ENCODE assay signal across 24 mouse cellular contexts in genomic region chr2:69663827-69664476, GRCm38 (mm10). TPM values are rescaled to one million over a fixed set of nuclear protein-coding genes. Genes with fewer than 3 reads are reported as not detected.
DNase-seq lines count a peak whose midpoint lies in the region; ATAC-seq and TF ChIP-seq lines count a peak whose summit lies in the region.
"Had no signal": no experiment of that assay in that cellular context is flagged by ENCODE, and none has a peak within 500 bp of the region (broad histone marks: within the 10 kb centered on the region; RNA-seq: fewer than 3 reads in every experiment).

No protein-coding gene starts in this region.

- H3K27me3 ChIP-seq in heart, embryonic 10.5 days (ENCODE audit: insufficient read depth, poor library complexity, severe bottlenecking), result no peaks in the 10 kb centered on the region
- H3K27me3 ChIP-seq in liver, postnatal 0 days (ENCODE audit: insufficient read depth, low read length), result no peaks in the 10 kb centered on the region
- H3K27me3 ChIP-seq in intestine, embryonic 16.5 days (replicated peaks; ENCODE audit: control insufficient read depth, insufficient read depth, low read length), result no peaks in the 10 kb centered on the region
- H3K27me3 ChIP-seq: embryonic facial prominence, embryonic 12.5 days; forebrain, embryonic 12.5 days; heart, embryonic 13.5 days; hindbrain, embryonic 13.5 days; limb, embryonic 12.5 days; liver, embryonic 13.5 days; lung, embryonic 15.5 days; midbrain, embryonic 15.5 days; neural tube, embryonic 13.5 days had no signal

- no peak overlapping the region for H3K4me2 ChIP-seq in liver, postnatal 0 days (ENCODE audit: low read depth, low read length)
- no peak overlapping the region for H3K4me2 ChIP-seq in intestine, embryonic 16.5 days (ENCODE audit: low read depth, low read length)
- H3K4me2 ChIP-seq: embryonic facial prominence, embryonic 12.5 days; forebrain, embryonic 12.5 days; heart, embryonic 13.5 days; hindbrain, embryonic 13.5 days; limb, embryonic 12.5 days; liver, embryonic 13.5 days; lung, embryonic 15.5 days; midbrain, embryonic 15.5 days; neural tube, embryonic 13.5 days had no signal

- ATAC-seq in liver, postnatal 0 days, result peak; percentile 33
- peak; percentile 81 for ATAC-seq in intestine, embryonic 16.5 days
- ATAC-seq in activated CD4-positive, CD25-positive, alpha-beta regulatory T cell, adult 4 months, result no peak
- ATAC-seq: midbrain, embryonic 15.5 days had no signal

- TF ChIP-seq CTCF in liver, postnatal 0 days (IDR thresholded peaks at IDR 0.05; ENCODE audit: low read depth), result no peak

- intact Hi-C loops in heart, postnatal 14 days (cut with DNase I), result no loop called here

- WGBS in heart, embryonic 10.5 days, result 76% methylated on average over 13 of the region's 13 CpGs
- 70% methylated on average over 13 of the region's 13 CpGs for WGBS in liver, postnatal 0 days (ENCODE audit: insufficient replicate concordance)
- 75% methylated on average over 13 of the region's 13 CpGs for WGBS in intestine, embryonic 16.5 days

- no peak for TF ChIP-seq EP300 in liver, postnatal 0 days (IDR thresholded peaks at IDR 0.05; ENCODE audit: low read depth)

- no peaks in the 10 kb centered on the region for H3K9me3 ChIP-seq in heart, embryonic 10.5 days
- H3K9me3 ChIP-seq in liver, postnatal 0 days (ENCODE audit: low read length), result no peaks in the 10 kb centered on the region
- no peaks in the 10 kb centered on the region for H3K9me3 ChIP-seq in intestine, embryonic 16.5 days (ENCODE audit: control insufficient read depth, low read length)
- H3K9me3 ChIP-seq: embryonic facial prominence, embryonic 12.5 days; forebrain, embryonic 12.5 days; heart, embryonic 13.5 days; hindbrain, embryonic 13.5 days; limb, embryonic 12.5 days; liver, embryonic 13.5 days; lung, embryonic 15.5 days; midbrain, embryonic 15.5 days; neural tube, embryonic 13.5 days had no signal

- no peak overlapping the region for H3K9ac ChIP-seq in liver, postnatal 0 days (replicated peaks)
- H3K9ac ChIP-seq in intestine, embryonic 16.5 days (ENCODE audit: low read depth, low read length), result no peak overlapping the region
- H3K9ac ChIP-seq: embryonic facial prominence, embryonic 12.5 days; forebrain, embryonic 12.5 days; heart, embryonic 13.5 days; hindbrain, embryonic 13.5 days; limb, embryonic 12.5 days; liver, embryonic 13.5 days; lung, embryonic 15.5 days; midbrain, embryonic 15.5 days; neural tube, embryonic 13.5 days had no signal

- H3K36me3 ChIP-seq in heart, embryonic 10.5 days, result peaks cover 24% of the 10 kb centered on the region
- H3K36me3 ChIP-seq in liver, postnatal 0 days (replicated peaks; ENCODE audit: insufficient read depth, low read length), result no peaks in the 10 kb centered on the region
- no peaks in the 10 kb centered on the region for H3K36me3 ChIP-seq in intestine, embryonic 16.5 days (ENCODE audit: control insufficient read depth, insufficient read depth, low read length)
- H3K36me3 ChIP-seq: liver, embryonic 13.5 days had no signal

- H3K4me3 ChIP-seq in heart, embryonic 10.5 days, result no peak overlapping the region
- H3K4me3 ChIP-seq in liver, postnatal 0 days (ENCODE audit: low read depth, low read length), result no peak overlapping the region
- H3K4me3 ChIP-seq in intestine, embryonic 16.5 days (ENCODE audit: low read length), result no peak overlapping the region
- H3K4me3 ChIP-seq: embryonic facial prominence, embryonic 12.5 days; erythroblast, embryonic 14.5 days; forebrain, embryonic 12.5 days; heart, embryonic 13.5 days; hindbrain, embryonic 13.5 days; limb, embryonic 12.5 days; liver, embryonic 13.5 days; lung, embryonic 15.5 days; midbrain, embryonic 15.5 days; myocyte; neural tube, embryonic 13.5 days had no signal

- H3K4me1 ChIP-seq in heart, embryonic 10.5 days, result peaks cover 6% of the 10 kb centered on the region; the same call in 1 of the 2 replicates
- H3K4me1 ChIP-seq in liver, postnatal 0 days (ENCODE audit: insufficient read depth), result no peaks in the 10 kb centered on the region
- no peaks in the 10 kb centered on the region for H3K4me1 ChIP-seq in intestine, embryonic 16.5 days (ENCODE audit: control insufficient read depth, insufficient read depth, low read length)
- H3K4me1 ChIP-seq: embryonic facial prominence, embryonic 12.5 days; forebrain, embryonic 12.5 days; hindbrain, embryonic 13.5 days; limb, embryonic 12.5 days; liver, embryonic 13.5 days; lung, embryonic 15.5 days; midbrain, embryonic 15.5 days; neural tube, embryonic 13.5 days had no signal

- no peak overlapping the region for H3K27ac ChIP-seq in heart, embryonic 10.5 days
- 0 out of 2 replicates have a peak overlapping the region, but pooled peaks have one; percentile 22 for H3K27ac ChIP-seq in liver, postnatal 0 days (ENCODE audit: low read depth)
- no peak overlapping the region for H3K27ac ChIP-seq in intestine, embryonic 16.5 days (ENCODE audit: low read length)
- H3K27ac ChIP-seq: embryonic facial prominence, embryonic 12.5 days; forebrain, embryonic 12.5 days; heart, embryonic 13.5 days; hindbrain, embryonic 13.5 days; limb, embryonic 12.5 days; liver, embryonic 13.5 days; lung, embryonic 15.5 days; midbrain, embryonic 15.5 days; neural tube, embryonic 13.5 days had no signal

- DNase-seq in heart, embryonic 10.5 days (ENCODE audit: low spot score), result peak; percentile 61
- DNase-seq in heart, postnatal 14 days, result no peak
- no peak for DNase-seq in liver, postnatal 0 days
- DNase-seq in liver, result no peak
- no peak for DNase-seq in adrenal gland, postnatal 4 days (ENCODE audit: low spot score in 2 of 2)
- DNase-seq: adrenal gland, postnatal 10 days; cerebellum, adult 9-10 months; heart, adult 18-20 months; kidney, postnatal 14 days; liver, embryonic 13.5 days; lung, postnatal 36 days had no signal

RNA-seq across cellular contexts. Expression of gene Klhl41, which starts 6.0 kb away (rescaled TPM):
- 8.3 and 15.4 TPM in 2 replicates for polyA plus RNA-seq in heart, embryonic 10.5 days (2016; fragmentation: Nextera tagmentation; extraction: Ambion mirVana)
- total RNA-seq in heart, postnatal 14 days (2021), result 10 to 100 TPM; 60.5 to 62.0 TPM
- polyA plus RNA-seq in liver, postnatal 0 days (2015; fragmentation: Nextera tagmentation; extraction: Ambion mirVana), result 0.11 and 0.54 TPM in 2 replicates
- 0.16 and 0.18 TPM in 2 replicates for polyA plus RNA-seq in intestine, embryonic 16.5 days (2015; fragmentation: Nextera tagmentation; extraction: Ambion mirVana)
- total RNA-seq in adrenal gland, postnatal 4 days (2021), result 10 to 100 TPM in 1 of 2 experiments, 1 to 10 TPM in 1; 5.2 to 18.0 TPM
- not detected for polyA plus RNA-seq in activated CD4-positive, CD25-positive, alpha-beta regulatory T cell, adult 4 months (2017; shearing (Covaris generic))
- polyA plus RNA-seq: erythroblast, embryonic 14.5 days; spleen, adult 2 months had no signal

RNA-seq across cellular contexts. Expression of gene Bbs5, which starts 17.0 kb away (rescaled TPM):
- polyA plus RNA-seq in heart, embryonic 10.5 days (2016; fragmentation: Nextera tagmentation; extraction: Ambion mirVana), result 14.5 and 15.9 TPM in 2 replicates
- 1 to 10 TPM; 4.3 to 5.0 TPM for total RNA-seq in heart, postnatal 14 days (2021)
- 3.6 and 3.9 TPM in 2 replicates for polyA plus RNA-seq in liver, postnatal 0 days (2015; fragmentation: Nextera tagmentation; extraction: Ambion mirVana)
- 10.3 and 11.1 TPM in 2 replicates for polyA plus RNA-seq in intestine, embryonic 16.5 days (2015; fragmentation: Nextera tagmentation; extraction: Ambion mirVana)
- total RNA-seq in adrenal gland, postnatal 4 days (2021), result 10 to 100 TPM; 11.1 to 11.7 TPM
- polyA plus RNA-seq in activated CD4-positive, CD25-positive, alpha-beta regulatory T cell, adult 4 months (2017; shearing (Covaris generic)), result under 1 TPM; 0.62 to 0.70 TPM
- polyA plus RNA-seq: erythroblast, embryonic 14.5 days had no signal

RNA-seq across cellular contexts. Expression of gene Fastkd1, which starts 49.4 kb away (rescaled TPM):
- 19.5 and 23.0 TPM in 2 replicates for polyA plus RNA-seq in heart, embryonic 10.5 days (2016; fragmentation: Nextera tagmentation; extraction: Ambion mirVana)
- total RNA-seq in heart, postnatal 14 days (2021), result 10 to 100 TPM; 29.7 to 30.5 TPM
- 6.3 and 6.6 TPM in 2 replicates for polyA plus RNA-seq in liver, postnatal 0 days (2015; fragmentation: Nextera tagmentation; extraction: Ambion mirVana)
- 11.3 and 12.0 TPM in 2 replicates for polyA plus RNA-seq in intestine, embryonic 16.5 days (2015; fragmentation: Nextera tagmentation; extraction: Ambion mirVana)
- total RNA-seq in adrenal gland, postnatal 4 days (2021), result 10 to 100 TPM; 23.4 to 26.9 TPM
- 10 to 100 TPM in 1 of 2 experiments, 1 to 10 TPM in 1; 8.4 to 10.6 TPM for polyA plus RNA-seq in activated CD4-positive, CD25-positive, alpha-beta regulatory T cell, adult 4 months (2017; shearing (Covaris generic))
- polyA plus RNA-seq: erythroblast, embryonic 14.5 days had no signal

RNA-seq across cellular contexts. Expression of gene Ppig, which starts 58.4 kb away (rescaled TPM):
- polyA plus RNA-seq in heart, embryonic 10.5 days (2016; fragmentation: Nextera tagmentation; extraction: Ambion mirVana), result 98.0 and 114 TPM in 2 replicates
- total RNA-seq in heart, postnatal 14 days (2021), result 10 to 100 TPM; 44.0 to 44.9 TPM
- polyA plus RNA-seq in liver, postnatal 0 days (2015; fragmentation: Nextera tagmentation; extraction: Ambion mirVana), result 55.8 and 59.6 TPM in 2 replicates
- polyA plus RNA-seq in intestine, embryonic 16.5 days (2015; fragmentation: Nextera tagmentation; extraction: Ambion mirVana), result 110 and 126 TPM in 2 replicates
- 10 to 100 TPM; 89.5 to 95.0 TPM for total RNA-seq in adrenal gland, postnatal 4 days (2021)
- polyA plus RNA-seq in activated CD4-positive, CD25-positive, alpha-beta regulatory T cell, adult 4 months (2017; shearing (Covaris generic)), result 100 to 1,000 TPM; 176 to 203 TPM
